Mouse (Mus musculus): ENCODE data around the gene Hes7. TPM values are rescaled to one million over a fixed set of nuclear protein-coding genes. Genes with fewer than 3 reads are reported as not detected.

The Hes7 gene
- total and polyA plus RNA-seq, 3 experiments: 0.04 TPM; not detected in 2

DNA sequence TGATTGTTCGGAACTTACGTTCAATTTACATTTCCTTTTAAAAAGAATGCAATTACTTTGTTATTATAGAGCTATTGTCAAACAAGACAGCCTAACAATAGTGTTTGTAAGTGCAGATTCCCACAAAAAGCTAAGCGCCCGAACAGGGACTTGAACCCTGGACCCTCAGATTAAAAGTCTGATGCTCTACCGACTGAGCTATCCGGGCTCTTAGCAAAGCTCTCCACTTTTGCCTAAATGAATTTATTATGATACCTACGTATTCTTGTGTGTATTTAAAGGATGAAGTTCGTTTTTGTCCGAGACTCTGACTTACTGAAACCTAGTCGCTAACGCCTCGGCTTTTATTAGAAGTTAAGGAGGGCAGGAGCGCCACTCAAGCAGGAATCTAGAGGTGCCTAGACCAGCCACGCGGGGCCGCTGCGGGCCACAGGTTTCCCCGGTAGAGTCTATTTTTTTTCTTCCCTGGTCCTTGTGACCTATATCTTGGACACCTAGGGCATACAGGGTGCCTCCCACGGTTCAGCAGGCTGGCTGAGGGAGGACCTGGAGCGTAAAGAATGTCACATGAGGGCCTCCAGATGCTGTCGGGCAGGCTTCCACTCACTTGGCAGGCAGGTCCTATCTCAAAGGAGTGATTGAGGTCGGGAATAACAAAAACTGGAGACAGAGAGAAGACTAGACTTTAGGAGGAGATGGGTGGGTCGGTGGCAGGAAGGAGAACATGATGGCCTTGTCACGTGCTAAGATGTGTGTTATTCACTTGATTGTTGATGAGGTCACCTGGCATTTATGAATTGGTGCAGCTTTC, 5.0 kb downstream of the Hes7 start (continued):
- TF ChIP-seq MAFK (IDR thresholded peaks at IDR 0.05; ENCODE audit: insufficient replicate concordance, low read length): peak; percentile 99
- peak; percentile 84 for TF ChIP-seq MXI1 (IDR thresholded peaks at IDR 0.05; ENCODE audit: low read depth, low read length)
- no peak for TF ChIP-seq RCOR1 (conservative IDR thresholded peaks at IDR 0.05; ENCODE audit: low read depth, low read length)
- no peak; the same call in 1 of the 2 replicates for TF ChIP-seq USF1 (IDR thresholded peaks at IDR 0.05; ENCODE audit: low read depth, low read length)
- TF ChIP-seq MAZ (IDR thresholded peaks at IDR 0.05; ENCODE audit: low read depth, low read length): no peak
- TF ChIP-seq POLR2A (IDR thresholded peaks at IDR 0.05; ENCODE audit: low read depth, low read length): no peak
- TF ChIP-seq HCFC1 (IDR thresholded peaks at IDR 0.05; ENCODE audit: low read depth, low read length): no peak
- TF ChIP-seq ZNF384 (IDR thresholded peaks at IDR 0.05; ENCODE audit: low read depth, low read length): peak; percentile 97
- no peak for TF ChIP-seq TCF12 (IDR thresholded peaks at IDR 0.05; ENCODE audit: low read depth, low read length)
- TF ChIP-seq JUND (conservative IDR thresholded peaks at IDR 0.05; ENCODE audit: low read depth, low read length): no peak; the same call in 1 of the 2 replicates
- no peak for TF ChIP-seq UBTF (IDR thresholded peaks at IDR 0.05; ENCODE audit: low read depth, low read length)
- TF ChIP-seq JUN (IDR thresholded peaks at IDR 0.05; ENCODE audit: insufficient read depth, low read depth, low read length): no peak
- no peak for TF ChIP-seq CHD2 (IDR thresholded peaks at IDR 0.05; ENCODE audit: low read length)
- peak; percentile 32; the same call in 1 of the 2 replicates for TF ChIP-seq MYC (IDR thresholded peaks at IDR 0.05; ENCODE audit: low read depth, low read length)
- peak; percentile 79 for TF ChIP-seq RAD21 (IDR thresholded peaks at IDR 0.05; ENCODE audit: low read depth, low read length)

- TF ChIP-seq MXI1 (IDR thresholded peaks at IDR 0.05; ENCODE audit: low read depth, low read length): peak; percentile 12; the same call in 1 of the 2 replicates
- no peak for TF ChIP-seq GABPA (IDR thresholded peaks at IDR 0.05; ENCODE audit: insufficient replicate concordance, low read depth, low read length)
- Histone ChIP-seq H3K79me2 (replicated peaks; ENCODE audit: control insufficient read depth, extremely low read depth, insufficient read depth, poor library complexity, severe bottlenecking) (no peaks in the 10 kb centered on the region), H3K4me2 (ENCODE audit: insufficient read depth, low read depth, poor library complexity, severe bottlenecking) (peak within 1 kb of the TSS; percentile 89), H3K4me3 (replicated peaks in 1 of 3; ENCODE audit: low read depth in 2 of 3, low read length in 2 of 3, poor library complexity in 1 of 3) (peak within 1 kb of the TSS; percentile 62 to 78 (median 65)), H3K27ac (ENCODE audit: insufficient read depth, low read depth) (peak within 1 kb of the TSS; percentile 31), H3K36me3 (replicated peaks in 1 of 2; ENCODE audit: control insufficient read depth in 1 of 2, insufficient read depth in 1 of 2, low read length in 1 of 2) (no peaks in the 10 kb centered on the region), H3K9me3 (replicated peaks; ENCODE audit: low read length) (peaks cover 2% of the 10 kb centered on the region), H3K27me3 (replicated peaks) (peaks cover 67% of the 10 kb centered on the region), H3K4me1 (ENCODE audit: control insufficient read depth in 1 of 2, insufficient read depth in 2 of 2) (peaks cover 3 to 29% of the 10 kb centered on the region in 2 experiments), H3K9ac (ENCODE audit: insufficient read depth, low read depth) (peak within 1 kb of the TSS; percentile 51; the same call in 1 of the 2 replicates)
- in situ Hi-C loops (cut with MboI; ENCODE audit: low pct_ligation_motif_present, low pct_unique_long_range_greater_than_20kb, low sequenced_read_pairs): no loop called here
- dilution Hi-C loops (cut with MboI; ENCODE audit: extremely low pct_ligation_motif_present, extremely low pct_unique_long_range_greater_than_20kb, low sequenced_read_pairs): no loop called here
- DNase-seq (ENCODE audit: extremely low read depth): no peak
Measured at GRCm38 (mm10) chr11:69125852-69125918, 5.5 kb downstream of the Hes7 start, which contains the start of gene Aloxe3. Gene Aloxe3, plus strand, starts transcription at chr11:69125896.
